Mouse (Mus musculus) NIH3T3 (cell line): ENCODE data around the gene Dlx6.

Source experiments
- DNase-seq: peaks from one replicate; pipeline ENCODE4 v3.0.0-alpha.2; 2012; ENCODE audit warnings: low read depth

Dlx6 gene

DNA sequence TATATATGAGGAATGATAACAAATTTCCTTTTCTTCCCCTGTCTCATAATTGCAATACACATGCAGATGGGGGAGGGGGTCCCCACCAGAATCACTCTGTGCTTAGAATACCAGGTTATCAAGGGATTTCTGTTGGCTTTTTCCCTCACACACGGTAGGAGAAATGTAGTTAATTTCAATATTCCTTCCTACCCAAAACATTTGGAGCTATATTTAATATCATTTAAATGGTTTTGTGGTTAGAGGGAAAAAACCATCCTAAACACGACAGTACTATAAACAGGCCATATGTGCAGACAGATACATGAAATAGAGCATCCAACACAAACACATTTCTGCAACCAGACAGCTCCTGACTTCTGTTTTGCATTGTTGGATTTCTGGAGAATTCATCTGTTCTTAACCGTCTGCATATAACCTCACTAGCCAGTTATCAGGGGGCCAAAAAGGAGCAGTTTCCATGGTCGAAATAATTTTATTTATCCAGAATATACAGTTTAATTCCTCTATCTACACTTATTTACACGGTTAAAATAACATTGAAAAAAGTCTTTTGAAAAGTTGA is 14.3 kb downstream of the Dlx6 start:
- DNase-seq: no peak

DNA sequence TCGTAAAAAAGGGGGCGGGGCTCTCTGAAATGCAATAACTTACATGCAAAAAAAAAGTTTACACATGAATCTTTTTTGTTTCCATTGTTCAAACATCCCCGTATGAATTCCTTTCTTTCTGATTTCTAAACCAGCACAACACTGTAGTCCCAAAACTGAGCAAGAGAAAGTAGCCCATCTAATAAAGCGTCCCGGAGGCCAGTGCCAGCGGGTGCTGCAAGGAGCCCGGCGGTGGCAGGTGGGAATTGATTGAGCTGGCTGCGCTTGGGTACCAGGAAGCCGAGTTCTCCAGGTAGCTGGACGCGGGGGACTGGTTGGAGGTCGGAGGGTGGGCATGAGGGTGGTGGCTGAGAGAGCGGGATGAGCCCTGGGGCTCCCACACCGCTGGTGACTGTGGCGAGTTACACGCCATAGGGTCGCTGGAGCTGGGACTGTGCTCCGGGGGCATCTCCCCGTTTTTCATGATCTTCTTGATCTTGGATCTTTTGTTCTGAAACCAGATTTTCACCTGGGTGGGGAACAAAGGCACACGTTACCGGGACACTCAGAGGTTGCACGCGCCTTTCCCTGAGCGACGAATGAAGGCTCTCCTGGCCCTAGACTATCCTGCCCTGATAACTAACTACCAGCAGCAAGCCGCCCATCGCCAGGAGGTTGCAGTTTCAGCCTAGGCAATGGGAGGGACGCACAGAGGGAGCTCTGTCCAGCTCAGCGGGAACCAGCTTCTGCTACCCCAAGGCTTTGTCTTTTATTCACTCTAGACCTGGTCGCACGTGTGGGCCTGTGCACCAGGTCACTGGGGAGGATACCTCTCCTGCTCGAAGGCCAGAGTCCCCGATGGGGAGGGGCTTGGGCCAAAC is 15.1 kb downstream of the Dlx6 start:
- DNase-seq: no peak

DNA sequence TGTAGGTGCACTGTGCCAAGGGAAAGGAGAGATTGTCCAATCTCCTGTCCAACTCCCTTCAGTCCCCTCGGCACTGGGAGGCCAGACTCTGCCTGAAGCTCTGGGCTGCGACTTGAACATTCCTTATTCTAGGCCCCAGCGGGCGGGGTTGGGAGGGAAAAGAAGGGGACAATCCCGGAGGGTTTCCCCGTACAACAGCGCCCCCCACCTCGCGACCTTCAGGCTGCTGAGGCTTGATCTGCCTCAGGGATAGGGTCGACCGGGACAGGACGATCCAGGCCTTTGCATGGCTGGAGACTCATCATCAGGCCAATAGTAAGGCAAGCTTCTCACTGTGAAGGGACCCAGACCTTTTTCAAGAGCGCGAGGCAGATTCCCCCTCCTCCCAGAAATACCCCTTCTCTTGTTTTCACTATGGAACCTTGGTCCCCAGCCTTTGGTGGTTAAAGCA is 15.7 kb downstream of the Dlx6 start:
- no peak for DNase-seq

DNA sequence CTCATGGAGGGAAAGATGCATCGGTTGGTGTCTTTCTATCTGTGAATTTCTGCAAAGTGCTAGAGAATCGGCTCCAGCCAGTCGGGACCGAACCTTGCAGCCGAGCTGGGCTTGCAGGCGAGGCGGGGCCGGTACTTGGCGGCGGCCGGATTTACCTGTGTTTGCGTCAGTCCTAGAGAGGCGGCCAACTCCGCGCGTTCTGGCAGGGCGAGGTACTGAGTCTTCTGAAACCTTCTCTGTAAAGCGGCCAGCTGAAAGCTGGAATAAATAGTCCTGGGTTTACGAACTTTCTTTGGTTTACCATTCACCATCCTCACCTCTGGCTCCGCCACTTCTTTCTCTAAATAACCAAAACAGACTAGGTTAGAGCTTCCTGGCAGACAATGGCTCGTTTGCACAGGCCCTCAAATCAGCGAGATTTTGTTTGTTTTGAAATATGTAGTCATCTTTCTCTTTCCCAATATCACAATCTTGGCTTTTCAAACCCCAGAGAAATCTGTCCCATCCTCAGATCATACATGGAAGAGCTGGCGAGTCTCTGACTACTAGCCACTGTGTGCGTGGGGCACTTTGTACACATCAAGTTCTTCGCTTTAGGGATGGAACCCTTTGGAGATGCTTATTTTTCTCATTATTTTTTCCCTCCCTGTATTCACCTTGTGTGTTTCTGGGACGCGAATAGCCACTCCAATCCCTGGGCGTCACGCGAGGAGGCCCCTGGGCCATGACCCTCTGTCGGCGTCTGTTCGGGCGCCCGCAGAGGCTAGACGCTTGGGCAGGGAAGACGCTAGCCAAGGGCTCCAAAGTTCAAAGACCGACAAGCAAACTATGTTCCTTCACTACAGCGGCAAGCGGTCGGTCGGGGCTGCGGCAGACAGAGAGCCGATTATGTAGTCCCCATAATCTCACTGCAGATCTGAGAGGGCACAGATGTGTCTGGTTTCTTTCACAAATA is 16.5 kb downstream of the Dlx6 start:
- no peak for DNase-seq

DNA sequence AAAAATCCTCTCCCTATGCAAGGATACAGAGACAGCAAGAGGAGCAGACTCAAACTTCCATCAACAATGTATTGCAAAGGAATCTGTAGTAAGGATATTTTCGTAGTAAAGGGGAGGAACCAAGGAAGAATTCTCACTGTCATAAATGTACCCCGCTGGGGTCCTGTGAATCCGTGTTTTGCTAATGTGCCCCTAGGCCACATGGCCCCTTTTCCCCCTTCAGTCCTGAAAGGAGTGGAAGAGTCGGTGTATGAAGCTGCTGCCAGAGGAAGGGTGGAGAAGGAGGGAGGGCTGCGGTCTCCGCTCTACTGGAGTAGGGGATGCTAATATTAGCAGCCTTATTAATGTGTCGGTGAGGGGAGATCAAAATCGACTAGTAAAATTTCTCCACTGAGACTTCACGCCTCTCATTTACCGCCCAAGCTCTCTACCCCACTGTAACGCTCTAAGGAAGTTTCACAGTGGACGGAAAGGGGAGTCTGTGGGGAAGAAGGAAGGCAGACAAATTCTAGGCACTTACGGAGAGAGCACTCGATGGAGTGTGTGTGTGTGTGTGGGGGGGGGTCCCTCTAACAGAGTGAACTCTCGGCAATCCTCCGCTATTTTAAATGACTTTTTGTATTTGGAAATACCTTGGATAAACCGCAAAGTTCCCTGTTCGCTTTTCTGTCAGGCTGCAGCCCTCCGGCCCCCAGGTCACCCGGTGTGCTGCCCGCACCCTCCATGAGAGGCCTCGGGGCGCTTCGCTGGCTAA is 17.4 kb downstream of the Dlx6 start:
- no peak for DNase-seq

DNA sequence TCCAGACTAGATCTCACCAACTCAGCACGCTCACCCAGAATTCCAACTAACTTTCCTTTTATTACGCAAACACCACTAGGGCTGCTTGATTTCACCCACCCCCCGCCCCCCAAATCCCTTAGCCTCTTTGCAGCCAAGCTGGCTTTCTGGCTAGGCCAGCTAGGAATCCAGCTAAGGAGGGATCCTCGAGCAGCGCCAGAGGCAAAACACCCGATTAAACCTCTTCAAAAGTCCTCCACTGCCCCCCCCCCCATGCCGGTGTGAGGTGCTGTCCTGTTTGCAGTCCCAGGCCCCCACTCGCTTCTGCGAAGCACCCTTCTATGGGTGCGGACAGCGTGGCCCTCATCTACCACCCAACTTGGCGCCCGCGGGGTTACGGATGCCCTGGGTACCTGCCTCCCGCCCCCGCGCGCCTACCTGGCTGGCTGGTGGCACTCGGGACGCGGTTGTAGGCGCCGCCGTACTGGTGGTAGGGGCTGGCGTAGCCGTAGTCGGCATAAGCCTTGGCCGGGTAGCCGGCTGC is 18.0 kb downstream of the Dlx6 start:
- DNase-seq: no peak

DNA sequence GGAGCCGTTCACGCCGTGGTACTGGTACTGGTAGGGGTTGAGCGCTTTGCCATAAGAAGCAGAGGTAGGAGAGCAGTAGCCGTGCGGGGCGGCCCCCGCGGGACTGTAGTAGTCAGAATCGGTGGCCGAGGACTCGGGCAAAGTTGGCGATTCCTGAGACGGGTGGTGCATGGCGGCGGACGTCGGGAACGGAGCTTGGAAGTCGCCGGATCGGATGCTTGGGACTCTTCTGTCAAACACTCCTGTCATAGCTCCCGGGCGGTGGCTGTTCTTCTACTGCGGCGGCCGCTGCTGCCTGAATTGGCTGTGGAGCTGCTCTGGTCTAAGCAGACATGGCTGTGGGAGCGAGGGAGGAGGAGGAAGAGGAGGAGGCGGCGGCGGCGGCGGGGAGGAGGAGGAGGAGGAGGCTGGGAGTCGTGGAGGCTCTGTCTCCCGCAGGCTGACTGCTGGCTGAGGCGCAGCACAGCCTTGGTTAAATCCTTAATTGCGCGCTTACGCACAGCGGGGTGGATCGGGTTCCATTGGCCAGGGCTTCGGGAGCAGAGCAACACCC is 18.6 kb downstream of the Dlx6 start, which contains the start of gene Dlx5:
Dlx5 (minus strand) TSS at position 448 of the 553 bp plus-strand sequence.
- DNase-seq: no peak

DNA sequence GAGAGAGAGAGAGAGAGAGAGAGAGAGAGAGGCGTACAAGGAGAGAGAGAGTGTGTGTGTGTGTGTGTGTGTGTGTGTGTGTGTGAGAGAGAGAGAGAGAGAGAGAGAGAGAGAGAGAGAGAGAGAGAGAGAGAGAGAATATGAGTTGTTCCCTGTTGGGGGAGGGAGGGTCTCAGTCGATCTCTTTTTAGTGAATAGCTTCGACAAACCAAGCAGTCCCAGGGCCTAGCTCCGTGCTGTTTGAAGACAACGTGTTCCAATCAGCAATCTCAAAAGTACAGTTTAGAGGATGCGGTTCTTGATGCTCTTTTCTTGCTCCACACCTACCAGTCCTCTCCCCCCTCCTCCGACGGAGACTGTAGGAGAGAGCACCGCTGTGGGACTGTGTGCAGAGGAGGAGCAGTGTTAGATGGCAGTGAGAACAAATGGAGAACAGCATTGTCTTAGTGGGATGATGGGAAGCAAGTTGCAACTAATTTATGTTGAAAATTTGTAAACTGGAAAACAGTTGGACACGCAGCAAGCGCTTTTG is 19.2 kb downstream of the Dlx6 start:
- no peak for DNase-seq

DNA sequence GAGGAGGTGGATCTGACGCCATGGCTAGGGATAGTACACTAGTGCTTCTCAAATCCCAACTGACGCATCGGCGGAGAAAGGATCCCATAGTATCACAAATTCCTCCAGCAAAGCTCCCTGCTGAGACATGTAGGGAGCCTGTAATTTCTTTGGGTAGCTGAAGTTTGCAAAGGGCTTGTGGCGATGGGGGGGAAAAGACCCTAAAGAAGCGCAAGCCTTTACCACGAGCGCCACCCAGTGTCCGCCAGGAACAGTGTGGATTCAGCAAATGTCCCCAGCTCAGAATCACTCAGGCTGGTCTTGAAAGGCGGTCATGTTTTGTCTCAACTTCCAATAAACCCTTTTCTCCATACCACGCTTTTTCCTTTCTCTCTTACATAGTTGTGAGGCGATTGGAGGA is 21.8 kb downstream of the Dlx6 start:
- DNase-seq: peak; percentile 64

DNA sequence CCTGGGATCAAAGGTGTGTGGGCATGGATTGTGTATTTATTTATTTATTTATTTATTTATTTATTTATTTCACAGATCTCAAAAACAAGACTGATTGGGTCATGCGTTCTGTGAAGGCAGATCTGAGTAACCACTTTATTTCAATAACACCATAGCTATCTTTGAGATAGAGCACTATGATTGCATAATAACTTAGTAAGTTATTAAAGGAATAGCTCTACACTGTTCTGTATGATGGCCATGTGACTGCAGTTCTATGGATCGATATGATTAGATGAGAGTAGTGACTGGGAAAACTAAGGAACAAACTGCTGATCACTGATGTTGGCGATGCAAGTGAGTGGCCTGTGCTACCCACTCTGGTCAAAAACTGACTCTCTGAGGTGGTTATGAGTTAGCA is 23.1 kb downstream of the Dlx6 start:
- DNase-seq: no peak

DNA sequence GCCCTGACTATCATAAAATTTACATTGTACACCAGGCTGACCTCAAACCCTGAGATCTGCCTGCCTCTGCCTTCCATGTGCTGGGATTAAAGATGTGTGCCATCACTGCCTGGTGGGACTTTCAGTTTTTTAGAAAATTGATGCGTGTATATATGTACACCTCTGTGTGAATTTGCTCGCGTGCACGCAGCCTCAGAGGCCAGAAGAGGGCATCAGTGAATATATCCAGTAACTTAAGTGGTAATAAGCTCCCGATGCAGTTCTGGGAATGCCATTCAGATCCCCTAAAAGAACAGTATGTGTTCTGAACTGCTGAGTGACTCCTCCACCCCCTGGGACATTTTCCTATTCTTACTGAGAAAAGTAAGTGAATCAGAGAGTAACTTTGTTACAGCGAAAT is 26.9 kb downstream of the Dlx6 start:
- peak; percentile 31 for DNase-seq

DNA sequence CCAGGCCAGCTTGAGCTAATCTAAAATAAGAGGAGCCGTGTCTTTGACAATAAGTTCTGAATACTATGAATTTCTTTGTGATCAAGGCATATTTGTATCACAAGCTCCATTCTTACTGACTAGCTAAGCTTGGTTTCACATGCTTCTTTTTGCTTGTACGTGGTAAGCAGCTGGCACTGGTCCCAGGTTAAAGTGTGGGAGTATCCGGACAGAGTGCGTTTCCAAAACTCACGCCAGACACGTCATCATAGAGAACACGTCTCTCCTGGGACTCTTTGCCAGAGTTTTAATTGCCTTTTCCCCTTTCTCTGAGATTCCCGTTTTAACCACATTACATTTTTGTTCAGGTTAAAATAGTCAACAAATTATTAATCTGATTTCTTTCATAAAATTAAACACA is 46.5 kb downstream of the Dlx6 start:
- peak; percentile 74 for DNase-seq

DNA sequence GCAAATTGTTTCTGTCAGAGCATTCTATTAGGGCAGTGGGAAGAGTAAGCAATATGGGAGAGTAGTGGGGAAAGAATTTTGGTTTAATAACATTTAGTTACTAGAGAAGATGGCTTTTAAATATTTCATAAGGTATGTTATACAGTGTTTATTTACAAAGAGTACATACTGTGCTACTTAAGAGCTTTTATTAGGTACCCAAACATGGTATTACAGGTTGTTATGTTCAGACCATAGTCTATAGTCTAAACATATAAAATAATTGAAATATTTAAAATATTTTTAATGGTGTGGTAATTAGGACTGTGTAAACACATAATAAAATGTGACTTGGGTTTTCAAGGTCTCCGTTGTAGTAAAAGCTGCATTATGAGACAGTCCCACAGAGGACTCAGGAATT is 51.2 kb downstream of the Dlx6 start:
- DNase-seq: no peak

DNA sequence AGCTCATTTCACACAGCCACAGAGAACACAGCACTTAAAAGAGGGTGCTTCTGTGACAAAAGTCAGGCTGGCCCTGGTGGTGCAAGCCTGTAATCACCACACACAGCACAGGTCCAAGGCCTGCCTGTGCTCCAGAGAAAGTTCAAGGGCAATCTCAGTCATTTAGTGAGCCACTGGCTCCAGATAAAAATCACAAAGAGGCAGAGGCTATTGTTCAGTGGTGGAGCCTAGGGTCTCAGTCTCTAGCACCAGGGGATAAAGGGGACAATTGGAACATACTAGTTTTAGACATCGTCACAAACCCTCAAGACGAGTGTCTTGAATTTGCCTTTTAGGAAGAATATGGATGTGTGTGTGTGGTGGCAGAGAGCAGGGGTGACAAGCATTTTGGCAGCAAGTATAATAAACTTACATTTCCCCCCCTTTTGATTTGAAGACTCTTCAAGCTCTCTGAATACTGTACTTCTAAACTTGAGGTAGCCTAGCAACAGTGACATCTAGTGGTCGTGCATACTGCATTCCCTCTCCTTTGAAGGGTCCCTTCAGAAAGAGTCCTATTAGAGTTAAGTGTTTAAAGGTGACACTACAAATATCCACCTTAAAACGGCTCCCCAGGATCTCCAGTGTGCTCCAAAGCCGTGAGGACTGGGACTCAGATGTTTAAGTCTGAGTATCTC is 51.9 kb downstream of the Dlx6 start:
- DNase-seq: peak; percentile 84

DNA sequence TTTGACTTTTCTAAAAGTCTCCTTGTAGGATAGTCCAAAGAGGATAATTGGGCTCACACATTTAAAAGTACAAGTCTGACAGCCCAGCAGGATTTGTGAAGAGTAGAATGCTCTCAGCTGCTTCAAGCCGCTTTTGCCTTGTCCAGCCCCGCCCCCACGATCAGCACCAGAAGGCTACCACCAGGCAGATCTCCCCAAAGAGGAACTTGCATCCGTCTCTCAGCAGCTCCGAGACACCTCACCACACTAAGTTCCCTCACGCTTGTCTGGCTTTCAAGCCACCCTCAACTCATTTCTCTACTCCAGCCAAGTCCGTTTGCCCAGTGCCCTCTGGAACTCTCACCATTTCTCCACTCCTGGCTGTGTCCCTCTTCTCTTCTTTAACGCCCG is 52.4 kb downstream of the Dlx6 start:
- DNase-seq: no peak

DNA sequence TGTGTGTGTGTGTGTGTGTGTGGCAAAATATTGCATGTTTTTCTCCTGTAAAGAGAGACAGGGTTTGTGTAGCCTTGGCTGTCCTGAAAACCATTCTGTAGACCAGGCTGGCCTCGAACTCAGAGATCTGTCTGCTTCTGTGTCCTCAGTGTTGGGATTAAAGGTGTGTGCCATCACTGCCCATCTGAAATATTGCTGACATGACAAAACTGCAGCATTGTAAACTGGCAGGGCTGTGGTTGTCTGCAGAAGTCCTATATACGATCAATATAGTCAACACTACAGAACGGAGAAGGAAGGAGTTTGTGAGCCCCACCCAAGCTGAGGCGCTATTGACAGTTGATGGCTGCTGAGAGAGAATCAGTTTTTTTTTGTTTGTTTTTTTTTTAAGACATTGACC is 54.2 kb downstream of the Dlx6 start:
- DNase-seq: no peak
